Mouse (Mus musculus): ENCODE measurements around the gene Pop7. TPM values are rescaled to one million over a fixed set of nuclear protein-coding genes. Genes with fewer than 3 reads are reported as not detected.

Pop7 gene
- total RNA-seq, 2 experiments from 2014 or later, result 12.5 to 16.9 TPM

- intact Hi-C loops (cut with DNase I), result loop anchor here (5.0 kb wide), 2 partner anchors 142 to 247 kb away; no protein-coding TSS in a partner anchor
- DNase-seq, result peak in 1 of 2 experiments; percentile 43
Observed at GRCm38 (mm10) chr5:137510573-137511390, 8.5 kb upstream of the Pop7 start.

- intact Hi-C loops (cut with DNase I), result loop anchor here (5.0 kb wide), 2 partner anchors 142 to 247 kb away; no protein-coding TSS in a partner anchor
- peak; percentile 81 to 85 for DNase-seq
Observed at GRCm38 (mm10) chr5:137510014-137510501, 7.7 kb upstream of the Pop7 start.

- no peak for DNase-seq
- intact Hi-C loops (cut with DNase I), result loop anchor here (5.0 kb wide), 1 partner anchor 212 kb away; the partner anchor contains the start of gene Ufsp1
Observed at GRCm38 (mm10) chr5:137504041-137504440, 1.7 kb upstream of the Pop7 start.

GRCm38 (mm10) chr5:137502667-137503110, 371 bp upstream of the Pop7 start:
- intact Hi-C loops (cut with DNase I), result loop anchor here (5.0 kb wide), 1 partner anchor 210 kb away; the partner anchor contains the start of gene Ufsp1
- DNase-seq, result peak; percentile 83 to 87

- intact Hi-C loops (cut with DNase I), result loop anchor here (2.0 to 5.0 kb wide), 2 partner anchors 17 to 208 kb away; partner anchors contain the start of gene Ufsp1
Observed at GRCm38 (mm10) chr5:137500186-137500585, 2.1 kb downstream of the Pop7 start.

GRCm38 (mm10) chr5:137493831-137494230, 8.5 kb downstream of the Pop7 start:
- DNase-seq, result peak; percentile 54
- intact Hi-C loops (cut with DNase I), result no loop called here

More at GRCm38 (mm10) chr5:137500186-137500585, 2.1 kb downstream of the Pop7 start:
- no peak for DNase-seq

- intact Hi-C loops (cut with DNase I), result no loop called here
- DNase-seq, result peak; percentile 70 to 72
Observed at GRCm38 (mm10) chr5:137491559-137491958, 10.8 kb downstream of the Pop7 start.

GRCm38 (mm10) chr5:137487616-137488015, 14.7 kb downstream of the Pop7 start:
- DNase-seq, result no peak
- intact Hi-C loops (cut with DNase I), result loop anchor here (10.0 kb wide), 1 partner anchor 353 kb away; no protein-coding TSS in a partner anchor

- intact Hi-C loops (cut with DNase I), result loop anchor here (10.0 kb wide), 1 partner anchor 351 kb away; no protein-coding TSS in a partner anchor
- DNase-seq, result no peak
Observed at GRCm38 (mm10) chr5:137485851-137486155, 16.5 kb downstream of the Pop7 start.

- no peak for DNase-seq
- intact Hi-C loops (cut with DNase I), result loop anchor here (10.0 kb wide), 1 partner anchor 350 kb away; no protein-coding TSS in a partner anchor
Observed at GRCm38 (mm10) chr5:137485071-137485850, 17.1 kb downstream of the Pop7 start.

- peak in 1 of 2 experiments; percentile 20 for DNase-seq
Observed at GRCm38 (mm10) chr5:137481897-137482296, 20.4 kb downstream of the Pop7 start.

GRCm38 (mm10) chr5:137481138-137481537, 21.2 kb downstream of the Pop7 start:
- peak; percentile 82 to 91 for DNase-seq
- intact Hi-C loops (cut with DNase I), result loop anchor here (5.0 to 10.0 kb wide), 2 partner anchors 149 to 346 kb away; partner anchors contain the start of gene Slc12a9

More at GRCm38 (mm10) chr5:137481897-137482296, 20.4 kb downstream of the Pop7 start:
- intact Hi-C loops (cut with DNase I), result loop anchor here (2.0 to 10.0 kb wide), 3 partner anchors 19 to 347 kb away; partner anchors contain the start of gene Slc12a9

GRCm38 (mm10) chr5:137476964-137477363, 25.4 kb downstream of the Pop7 start, which contains the start of gene Zan:
Zan (minus strand) TSS chr5:137477064.
- intact Hi-C loops (cut with DNase I), result no loop called here
- no peak for DNase-seq

- intact Hi-C loops (cut with DNase I), result no loop called here
- no peak for DNase-seq
Observed at GRCm38 (mm10) chr5:137474351-137474750, 28.0 kb downstream of the Pop7 start.

- intact Hi-C loops (cut with DNase I), result no loop called here
- DNase-seq, result no peak
Observed at GRCm38 (mm10) chr5:137472252-137472904, 29.9 kb downstream of the Pop7 start.

- DNase-seq, result no peak
- intact Hi-C loops (cut with DNase I), result no loop called here
Observed at GRCm38 (mm10) chr5:137466946-137467345, 35.4 kb downstream of the Pop7 start.

- DNase-seq, result no peak
- intact Hi-C loops (cut with DNase I), result no loop called here
Observed at GRCm38 (mm10) chr5:137465049-137465448, 37.3 kb downstream of the Pop7 start.

- no peak for DNase-seq
- intact Hi-C loops (cut with DNase I), result no loop called here
Observed at GRCm38 (mm10) chr5:137455866-137456591, 46.3 kb downstream of the Pop7 start.

GRCm38 (mm10) chr5:137455206-137455605, 47.1 kb downstream of the Pop7 start:
- no peak for DNase-seq
- intact Hi-C loops (cut with DNase I), result no loop called here

All from heart, postnatal 14 days (tissue).